Mouse (Mus musculus) bone marrow macrophage, adult 2 months (primary cell): ENCODE measurements around the gene Bdnf.

Experiments
- CTCF ChIP-seq: IDR thresholded peaks from 2 replicates; pipeline ENCODE4 v1.5.1; 2012; ENCODE audit warnings: low read depth, mild to moderate bottlenecking, low read length, moderate library complexity
- POLR2A ChIP-seq: IDR thresholded peaks from 2 replicates; pipeline ENCODE4 v1.6.1; 2012; ENCODE audit warnings: mild to moderate bottlenecking, low read depth, low read length, borderline replicate concordance

- TF ChIP-seq CTCF (no peak), POLR2A (no peak)
These were observed 551 bp downstream of the Bdnf start for GRCm38 (mm10) chr2:109675051-109675450.
